Mouse (Mus musculus) kidney, adult 8-10 months (tissue): ENCODE measurements around the gene Dvl1.

ENCODE experiments used
- DNase-seq, 2 experiments: peaks; one replicate each; pipeline ENCODE4 v3.0.0; 2022

The Dvl1 gene

DNA sequence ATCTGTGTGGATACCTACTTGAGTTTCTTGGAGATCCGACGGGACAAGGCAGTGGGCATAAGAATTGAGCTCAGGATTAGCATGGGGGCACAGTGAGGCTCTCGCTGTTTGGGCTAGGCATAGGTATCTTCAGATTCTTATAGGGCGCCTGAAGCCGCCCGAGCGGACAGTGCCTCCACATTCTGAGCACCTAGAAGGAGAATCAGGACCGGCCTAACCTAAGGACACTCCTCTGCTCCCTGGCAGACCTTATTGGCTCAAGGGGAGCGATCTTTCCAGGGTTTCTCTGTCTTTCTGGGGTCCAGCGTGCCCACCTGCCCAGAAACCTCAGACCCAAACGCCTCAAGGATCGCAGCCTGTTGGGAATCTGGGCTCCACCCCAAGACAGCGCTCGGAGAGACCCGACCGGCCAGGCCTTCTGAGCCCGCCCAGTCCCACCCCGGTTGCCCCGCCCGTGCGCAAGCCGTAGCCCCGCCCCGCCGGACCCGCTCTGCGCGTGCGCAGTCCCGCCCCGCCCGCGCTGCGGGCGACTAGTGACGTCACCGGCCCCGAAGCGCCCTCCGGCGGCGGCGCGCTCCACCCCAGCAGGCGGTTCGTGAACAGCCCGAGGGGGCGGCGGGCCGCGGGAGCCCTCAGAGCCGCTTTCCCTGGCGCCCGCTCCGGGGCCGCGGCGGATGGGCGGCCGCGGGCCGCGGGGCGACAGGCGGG, at the start of gene Dvl1:
TSS of gene Dvl1 (plus strand) at position 532 of the 708 bp plus-strand sequence.
- peak; percentile 85 to 89 for DNase-seq

DNA sequence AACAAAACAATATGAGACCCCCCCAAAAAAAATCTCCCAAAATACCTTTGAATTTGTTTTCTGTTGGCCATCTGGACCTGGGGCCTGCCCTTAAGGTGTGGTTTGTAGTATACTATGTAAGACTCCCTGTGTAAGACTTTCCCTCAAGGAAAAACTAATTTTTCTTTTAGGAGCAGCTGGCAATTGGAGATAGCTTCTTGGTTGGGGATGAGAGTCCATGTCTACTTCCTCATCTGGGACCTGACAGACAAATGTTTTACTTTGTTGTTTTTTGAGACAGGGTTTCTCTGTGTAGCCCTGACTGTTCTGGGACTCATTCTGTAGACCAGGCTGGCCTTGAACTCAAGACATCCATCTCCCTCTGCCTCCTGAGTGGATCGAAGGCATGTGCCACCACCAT, 45.1 kb upstream of the Dvl1 start:
- no peak for DNase-seq

GRCm38 (mm10) chr4:155802741-155803339, 44.4 kb upstream of the Dvl1 start, which contains the start of gene Mrpl20:
TSS of gene Mrpl20 (plus strand) at chr4:155802878.
- no peak for DNase-seq

DNA sequence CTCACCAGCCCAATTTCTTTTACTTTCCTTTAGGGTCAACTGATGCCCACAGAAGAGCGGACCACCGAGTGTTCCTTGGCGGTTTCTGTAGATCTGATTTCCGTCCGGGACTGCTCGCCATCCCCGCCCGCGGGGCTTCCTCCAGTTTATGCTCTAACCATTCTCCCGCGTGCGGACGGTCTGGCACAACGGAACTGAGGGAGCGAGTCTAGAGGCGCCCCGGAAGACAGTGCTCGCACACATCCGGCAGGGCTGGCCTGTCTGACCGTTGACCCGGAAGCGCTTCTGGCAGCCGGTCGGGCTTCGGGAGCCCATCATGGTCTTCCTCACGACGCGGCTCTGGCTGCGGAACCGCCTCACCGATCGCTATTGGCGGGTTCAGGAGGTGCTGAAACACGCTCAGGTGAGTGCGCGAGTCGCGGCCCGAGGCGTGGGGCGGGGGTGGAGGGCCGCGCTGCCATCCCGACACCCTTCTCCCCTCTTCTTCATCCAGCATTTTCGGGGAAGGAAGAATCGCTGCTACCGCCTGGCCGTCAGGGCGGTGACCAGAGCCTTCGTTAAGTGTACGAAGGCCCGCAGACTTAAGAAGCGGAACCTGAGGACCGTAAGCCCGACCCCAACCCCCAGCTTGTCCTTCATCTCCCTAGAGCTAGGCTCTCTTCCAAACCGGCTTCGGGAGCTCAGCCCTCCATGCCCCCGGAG, 43.7 kb upstream of the Dvl1 start:
- DNase-seq, result peak; percentile 93 to 95

- DNase-seq, result no peak
These were observed 39.4 kb upstream of the Dvl1 start for GRCm38 (mm10) chr4:155807841-155808240.

DNA sequence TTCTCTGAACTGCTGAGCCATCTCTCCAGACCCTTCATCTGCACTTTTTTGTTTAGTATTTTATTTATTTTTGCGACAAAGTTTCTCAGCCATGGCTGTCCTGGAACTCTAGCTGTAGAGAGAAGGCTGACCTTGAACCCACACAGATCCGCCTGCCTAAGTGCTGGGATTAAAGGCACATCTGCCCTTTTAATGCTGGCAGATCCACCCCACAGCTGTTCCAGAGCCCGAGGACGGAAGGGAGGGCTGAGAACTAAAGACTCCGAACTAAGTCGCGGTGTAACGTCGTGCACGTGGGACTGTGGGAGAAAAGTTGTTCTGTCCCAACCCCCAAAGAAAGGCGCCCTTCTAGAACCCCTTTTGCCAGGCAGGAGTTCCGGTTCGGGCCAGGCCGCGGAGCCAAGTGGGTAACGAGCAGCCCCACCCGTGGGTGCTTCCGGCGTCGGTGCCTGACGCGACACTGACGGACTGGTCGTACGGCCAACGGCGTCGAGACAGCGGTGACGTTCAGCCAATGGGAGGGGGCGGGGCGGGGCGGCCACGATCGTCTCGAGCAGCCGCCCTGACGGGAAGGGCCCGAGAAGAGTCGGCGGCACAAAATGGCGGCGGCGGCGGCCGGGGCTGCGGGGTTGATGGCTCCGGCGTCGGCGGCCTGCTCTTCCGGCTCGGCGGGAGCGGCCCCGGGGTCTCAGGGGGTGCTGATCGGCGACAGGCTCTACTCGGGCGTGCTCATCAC, 35.1 kb upstream of the Dvl1 start, which contains the start of gene Ccnl2:
TSS of gene Ccnl2 (plus strand) at position 561 of the 736 bp plus-strand sequence.
- peak; percentile 92 to 94 for DNase-seq

DNA sequence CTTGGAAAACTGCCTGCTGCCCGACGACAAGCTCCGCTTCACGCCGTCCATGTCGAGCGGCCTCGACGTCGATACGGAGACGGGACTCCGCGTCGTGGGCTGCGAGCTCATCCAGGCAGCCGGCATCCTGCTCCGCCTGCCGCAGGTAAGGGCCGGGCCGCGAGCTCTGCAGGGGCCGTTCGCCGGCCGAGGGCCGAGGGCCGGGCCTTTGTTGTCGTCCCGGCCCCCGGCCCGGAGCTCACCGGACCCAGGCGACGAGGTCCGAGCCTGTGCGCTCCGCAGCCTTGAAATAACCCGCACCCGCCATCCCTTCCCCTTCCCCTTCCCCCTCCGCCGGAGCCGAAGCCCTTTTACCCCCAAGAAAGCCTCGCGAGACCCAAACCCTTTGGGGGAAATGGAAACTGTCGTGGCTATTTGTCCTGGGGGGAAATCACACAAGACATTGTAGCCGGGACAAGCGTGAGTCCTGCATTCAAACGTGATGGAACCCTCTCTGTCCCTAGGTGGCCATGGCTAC, 34.5 kb upstream of the Dvl1 start:
- DNase-seq, result no peak

DNA sequence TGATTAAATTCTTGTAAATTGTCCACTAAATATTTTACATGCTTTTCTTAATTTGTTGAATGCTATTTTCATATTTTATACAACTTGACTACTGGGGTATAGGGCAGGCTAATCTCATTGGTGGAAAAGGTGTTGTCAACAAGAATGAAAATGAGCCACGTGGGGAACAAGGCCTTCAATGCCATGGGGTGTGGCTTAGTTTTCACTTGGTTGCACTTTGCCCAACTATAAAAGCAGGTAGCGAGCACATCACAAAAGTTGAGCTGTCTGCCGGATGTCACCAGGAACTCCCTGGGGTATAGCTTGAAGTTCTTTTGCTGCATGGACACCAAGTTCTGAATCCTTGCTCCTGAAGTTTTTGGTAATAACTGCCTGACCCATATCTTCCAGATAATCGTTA, 29.7 kb upstream of the Dvl1 start:
- no peak for DNase-seq

DNA sequence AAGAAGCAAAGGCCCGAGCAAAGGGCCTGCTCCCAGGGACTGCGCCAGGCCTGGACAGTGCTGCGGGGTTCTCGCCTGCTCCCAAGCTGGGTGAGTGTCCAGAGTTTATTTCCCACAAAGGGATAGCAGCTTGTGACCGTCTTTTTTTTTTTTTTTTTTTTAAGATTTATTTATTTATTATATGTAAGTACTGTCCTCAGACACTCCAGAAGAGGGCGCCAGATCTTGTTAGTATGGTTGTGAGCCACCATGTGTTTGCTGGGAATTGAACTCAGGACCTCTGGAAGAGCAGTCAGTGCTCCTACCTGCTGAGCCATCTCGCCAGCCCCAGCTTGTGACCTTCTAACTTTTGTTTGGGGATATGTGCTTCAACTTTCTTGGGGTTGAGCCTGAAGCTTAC, 26.2 kb upstream of the Dvl1 start:
- DNase-seq, result no peak

GRCm38 (mm10) chr4:155823443-155823842, 23.8 kb upstream of the Dvl1 start:
- no peak for DNase-seq

DNA sequence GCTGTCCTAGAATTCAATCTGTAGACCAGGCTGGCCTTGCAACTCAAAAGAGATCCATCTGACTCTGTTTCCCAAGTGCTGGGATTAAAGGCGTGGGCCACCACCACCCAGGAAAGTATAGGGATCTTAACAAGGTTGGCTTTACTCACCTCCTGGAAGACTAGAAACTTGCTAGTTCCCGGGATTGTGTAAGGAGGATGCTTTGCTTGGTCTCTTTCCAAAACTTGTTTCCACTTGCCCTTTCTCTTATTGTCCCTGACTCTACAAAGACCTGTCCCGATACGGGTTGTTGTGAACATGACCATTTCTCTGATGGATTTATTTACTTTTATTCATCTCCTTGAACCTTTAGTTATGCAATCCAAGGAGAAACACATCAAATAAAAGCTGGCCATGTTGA, 17.3 kb upstream of the Dvl1 start:
- DNase-seq, result no peak

DNA sequence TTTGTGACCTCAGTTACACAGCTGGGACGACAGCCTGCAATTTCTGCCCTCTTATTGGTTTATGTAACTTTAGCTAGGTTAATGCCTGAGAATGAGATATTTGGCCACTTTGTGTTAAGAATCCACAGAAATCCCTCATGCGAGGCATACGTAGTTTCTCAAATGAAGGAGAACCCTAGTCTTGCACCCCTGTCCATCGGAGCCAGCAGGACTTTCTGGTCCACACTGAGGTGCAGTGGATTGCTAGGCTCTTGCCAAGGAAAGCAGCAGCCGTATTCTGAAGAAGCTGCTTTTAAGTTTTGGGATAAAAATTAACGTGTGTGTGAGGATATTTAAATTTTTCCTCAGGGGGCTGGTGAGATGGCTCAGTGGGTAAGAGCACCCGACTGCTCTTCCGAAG, 16.6 kb upstream of the Dvl1 start:
- no peak for DNase-seq

DNA sequence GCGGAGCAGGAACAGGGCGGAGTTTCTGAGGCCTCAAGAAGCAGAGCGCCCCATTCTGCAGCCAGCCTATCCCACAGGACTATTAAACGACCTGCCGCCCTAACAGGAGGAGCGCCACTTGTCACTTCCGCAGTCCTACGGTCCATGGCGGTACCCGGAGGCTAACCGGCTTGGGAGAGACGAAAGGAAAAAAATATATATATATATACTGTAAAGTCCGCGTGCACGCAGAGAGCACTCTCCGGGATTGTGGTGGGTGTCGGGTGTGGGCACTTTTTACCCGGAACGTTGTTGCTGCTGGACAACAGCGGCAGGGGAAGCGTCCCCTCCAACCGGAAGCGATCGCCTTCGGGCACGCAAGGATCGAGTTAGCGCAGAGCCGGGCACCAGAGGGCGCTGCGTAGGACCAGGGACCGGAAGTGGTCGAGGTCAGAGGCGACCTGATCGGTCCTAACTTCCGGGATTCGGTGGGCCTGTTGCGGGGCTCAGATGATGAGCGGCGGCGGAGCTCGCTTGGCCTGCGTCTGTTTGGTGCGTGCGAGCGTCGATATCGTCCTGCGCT, 15.9 kb upstream of the Dvl1 start, which contains the start of gene Aurkaip1:
TSS of gene Aurkaip1 (plus strand) at position 68 of the 562 bp plus-strand sequence.
- DNase-seq, result peak; percentile 91 to 95

DNA sequence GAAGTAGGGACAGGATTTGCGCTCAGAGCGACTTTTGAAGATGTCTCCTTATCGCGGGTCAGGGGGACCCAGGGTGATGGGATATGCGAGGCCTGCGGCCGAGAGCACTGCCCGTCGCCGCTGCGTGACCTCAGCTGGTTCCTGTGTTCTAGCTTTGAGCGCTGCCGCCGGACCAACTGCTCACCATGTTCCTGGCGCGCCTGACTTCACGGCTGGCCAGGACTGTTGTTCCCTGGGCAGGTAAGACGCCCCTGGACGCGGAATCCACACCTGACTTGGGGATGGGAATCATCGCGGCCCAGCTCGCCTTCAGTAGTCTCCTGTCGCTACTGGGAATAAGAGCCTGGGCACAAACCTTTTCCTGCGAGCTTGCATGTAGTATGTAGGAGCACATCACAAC, 15.4 kb upstream of the Dvl1 start:
- peak in 1 of 2 experiments; percentile 50 for DNase-seq

DNA sequence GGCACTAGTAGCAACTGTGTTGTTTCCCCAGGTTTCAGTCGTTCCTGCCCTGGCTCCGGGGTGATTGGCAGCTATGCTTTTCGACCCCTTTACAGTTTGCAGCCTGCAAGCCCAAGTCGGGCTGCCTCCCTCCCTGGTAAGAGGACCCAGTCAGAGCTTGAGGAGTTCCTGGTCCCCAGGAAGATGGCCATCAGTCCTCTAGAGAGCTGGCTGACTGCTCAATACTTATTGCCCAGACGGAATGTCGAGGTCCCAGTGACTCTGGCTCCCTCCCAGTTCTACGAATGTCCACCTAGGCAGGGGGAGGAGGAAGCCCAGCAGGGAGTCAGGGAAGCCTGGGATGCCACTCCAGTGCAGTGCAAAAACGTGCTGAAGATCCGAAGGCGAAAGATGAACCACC, 14.9 kb upstream of the Dvl1 start:
- DNase-seq, result no peak

GRCm38 (mm10) chr4:155833234-155833633, 14.0 kb upstream of the Dvl1 start:
- DNase-seq, result no peak

- peak; percentile 83 to 85 for DNase-seq
These were observed 13.4 kb upstream of the Dvl1 start for GRCm38 (mm10) chr4:155833836-155834235.

DNA sequence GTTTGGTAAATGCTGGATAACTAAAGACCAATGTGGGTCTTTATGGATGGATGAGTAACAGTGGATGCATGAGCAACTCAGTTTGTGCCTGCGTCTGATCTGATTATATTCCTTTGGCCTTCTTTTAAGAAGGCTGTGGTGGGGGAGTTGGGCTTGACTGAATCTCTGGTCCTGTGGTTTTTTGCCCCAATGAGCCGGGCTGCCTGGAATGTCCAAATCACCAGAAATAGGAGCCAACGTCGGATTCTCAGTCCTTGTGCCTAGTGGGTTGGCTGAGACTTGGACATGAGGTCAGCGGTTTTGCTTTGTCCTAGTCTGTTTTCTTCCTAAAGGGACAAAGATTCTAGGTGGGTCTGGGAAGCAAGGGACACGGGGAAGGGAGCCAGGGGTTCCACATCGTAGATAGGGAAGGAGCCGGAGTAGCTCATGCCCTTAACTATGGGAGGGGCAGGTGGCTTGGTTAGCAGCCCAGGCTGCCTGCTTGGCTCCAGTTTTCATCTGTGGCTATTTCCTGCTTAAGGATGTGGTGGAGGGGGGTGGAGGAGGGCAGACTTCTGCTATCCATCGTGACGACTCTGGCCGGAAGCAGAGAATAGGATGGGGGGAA, 9.7 kb upstream of the Dvl1 start:
- DNase-seq, result no peak

- no peak for DNase-seq
These were observed 8.7 kb upstream of the Dvl1 start for GRCm38 (mm10) chr4:155838187-155839153.

- peak; percentile 73 to 85 for DNase-seq
These were observed 7.7 kb upstream of the Dvl1 start, which contains the start of gene Mxra8 for GRCm38 (mm10) chr4:155839483-155839910. TSS of gene Mxra8 (plus strand) at chr4:155839680.
